Mouse (Mus musculus) erythroblast, embryonic 14.5 days (primary cell): ENCODE results near the gene Pxylp1. TPM values are rescaled to one million over a fixed set of nuclear protein-coding genes. Genes with fewer than 3 reads are reported as not detected.

Source experiments
- H3K27me3 ChIP-seq: 2 replicates; pipeline ENCODE4 v1.6.1; 2012; ENCODE audit warnings: inconsistent platforms; ENCODE audit not compliant: control insufficient read depth
- H3K36me3 ChIP-seq: 2 replicates; pipeline ENCODE4 v1.6.1; 2012; ENCODE audit warnings: mild to moderate bottlenecking, inconsistent platforms; ENCODE audit not compliant: control insufficient read depth
- H3K4me1 ChIP-seq: 2 replicates; pipeline ENCODE4 v1.6.1; 2012; ENCODE audit warnings: inconsistent platforms; ENCODE audit not compliant: control insufficient read depth
- H3K4me3 ChIP-seq: replicated peaks from 2 replicates; pipeline ENCODE3; 2012; ENCODE audit warnings: moderate library complexity, mild to moderate bottlenecking, inconsistent platforms
- H3K9me3 ChIP-seq: 2 replicates; pipeline ENCODE4 v1.6.1; 2012; ENCODE audit warnings: low read length, inconsistent platforms, mixed read lengths; ENCODE audit not compliant: control insufficient read depth
- GATA1 ChIP-seq: IDR thresholded peaks from 2 replicates; pipeline ENCODE4 v1.6.1; 2012; ENCODE audit warnings: low read length, inconsistent platforms, mixed read lengths
- TAL1 ChIP-seq: IDR thresholded peaks from 3 replicates; pipeline ENCODE4 v1.6.1; 2012; ENCODE audit warnings: low read length, inconsistent platforms, mixed read lengths
- polyA plus RNA-seq: library from polyadenylated mRNA; stranded (reverse); fragments of >175 nt; gene quantifications from 2 replicates; pipeline ENCODE4 v1.2.3, GENCODE M21; 2012

The Pxylp1 gene
- polyA plus RNA-seq, 1 experiment, result 0.05 TPM

DNA sequence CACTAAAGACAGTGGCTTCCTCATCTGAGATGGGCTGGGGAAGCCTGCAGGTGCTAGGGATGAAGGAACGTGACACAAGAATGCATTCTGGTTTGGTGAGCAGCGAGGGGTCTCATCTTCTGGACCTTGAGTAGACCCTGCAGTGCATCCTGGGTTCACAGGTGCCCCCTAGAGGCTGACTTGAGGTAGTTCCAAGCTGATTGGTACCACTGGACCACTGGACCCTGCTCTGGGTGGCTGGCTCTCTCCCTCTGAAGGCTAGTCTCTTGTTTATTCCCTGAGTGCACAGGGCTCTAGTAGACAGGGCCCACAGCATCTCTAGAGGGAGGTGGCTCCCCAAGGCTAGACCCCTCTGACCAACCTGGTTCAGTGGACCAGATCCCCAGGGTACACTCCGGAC lies 6.7 kb downstream of the Pxylp1 start:
- H3K4me1 ChIP-seq, result peaks cover 8% of the 10 kb centered on the region
- no peaks in the 10 kb centered on the region for H3K9me3 ChIP-seq
- H3K36me3 ChIP-seq, result no peaks in the 10 kb centered on the region
- no peak overlapping the region for H3K4me3 ChIP-seq
- TF ChIP-seq GATA1 (no peak), TAL1 (no peak)
- H3K27me3 ChIP-seq, result peaks cover 32% of the 10 kb centered on the region

DNA sequence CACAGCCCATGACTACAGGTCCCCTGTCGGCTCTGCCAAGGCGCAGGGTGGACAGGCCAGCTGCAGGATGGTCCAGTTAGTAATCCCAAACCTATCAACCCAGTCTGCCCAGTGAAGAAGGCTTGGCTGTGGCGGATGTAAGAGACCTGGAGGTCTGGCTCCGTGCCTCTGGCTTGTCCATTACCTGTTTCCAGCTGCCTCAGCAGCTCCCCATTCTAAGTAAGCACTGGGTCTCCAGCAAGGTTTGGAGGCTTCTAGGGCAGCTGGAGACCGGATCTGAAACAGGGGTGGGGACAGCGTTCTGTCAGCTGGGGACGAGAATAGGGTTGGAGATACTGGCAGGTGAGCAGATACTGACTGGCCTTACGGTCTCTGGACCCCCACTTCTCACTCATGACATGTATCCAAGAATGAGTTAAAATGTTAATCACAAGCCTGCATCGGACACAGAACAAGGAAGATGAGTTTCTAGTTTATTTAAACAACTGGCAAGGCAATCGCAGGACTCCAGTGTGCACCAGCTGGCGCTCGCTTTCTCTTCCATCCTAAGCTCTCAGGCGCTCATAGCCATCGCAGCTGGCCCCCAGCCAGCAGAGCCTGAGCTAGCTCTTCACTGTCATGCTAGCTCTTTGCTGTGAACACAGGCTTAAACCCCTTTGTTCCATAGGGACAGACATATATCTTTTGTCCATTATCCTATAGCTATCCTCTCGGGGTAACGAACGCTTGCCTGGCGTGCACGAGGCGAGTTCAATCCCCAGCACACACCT lies 9.8 kb downstream of the Pxylp1 start:
- Histone ChIP-seq H3K4me1 (no peaks in the 10 kb centered on the region), H3K9me3 (no peaks in the 10 kb centered on the region), H3K4me3 (no peak overlapping the region), H3K27me3 (peaks cover 3% of the 10 kb centered on the region), H3K36me3 (no peaks in the 10 kb centered on the region)
- TF ChIP-seq TAL1, result no peak

DNA sequence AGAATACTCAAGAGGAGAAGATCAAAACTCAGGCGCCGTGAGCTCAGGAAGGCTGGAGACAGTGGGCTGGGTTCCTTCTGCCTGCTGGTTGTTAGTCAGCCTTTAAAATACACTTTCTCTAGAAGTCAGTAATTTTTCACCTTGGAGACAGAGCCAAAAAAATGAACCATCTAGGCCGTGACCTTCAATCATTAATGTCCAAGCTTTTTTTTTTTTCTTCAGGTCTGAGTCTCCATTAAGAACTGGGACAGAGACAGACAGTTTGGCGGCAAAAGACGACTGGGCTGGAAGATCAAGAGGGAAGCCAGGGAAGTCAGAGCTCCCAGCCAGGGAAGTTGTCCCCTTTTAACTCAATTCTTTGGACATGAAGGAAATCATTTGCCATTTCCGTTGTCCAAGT lies 10.6 kb downstream of the Pxylp1 start:
- Histone ChIP-seq H3K4me3 (no peak overlapping the region), H3K9me3 (no peaks in the 10 kb centered on the region), H3K36me3 (no peaks in the 10 kb centered on the region), H3K4me1 (no peaks in the 10 kb centered on the region), H3K27me3 (peaks cover 2% of the 10 kb centered on the region)
- TF ChIP-seq GATA1 (no peak), TAL1 (no peak)

DNA sequence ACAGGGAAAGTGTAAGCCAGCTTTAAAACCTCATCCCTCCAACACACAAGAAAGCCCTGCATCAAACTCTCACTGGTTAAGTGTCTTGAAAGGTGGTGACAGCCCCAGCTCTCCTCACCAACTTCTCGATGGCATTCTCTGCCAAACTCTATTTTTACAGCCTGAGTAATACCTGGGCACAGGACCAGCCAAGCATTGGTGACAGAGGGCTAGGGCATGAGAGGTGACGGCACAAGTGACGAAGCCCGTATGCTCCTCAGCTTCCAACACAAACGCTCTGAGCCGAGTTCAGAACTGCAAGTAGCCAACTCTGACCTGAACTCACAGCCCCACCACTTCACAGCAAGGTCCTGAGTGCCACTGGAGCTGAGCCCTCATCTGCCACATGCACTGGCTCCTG lies 13.4 kb downstream of the Pxylp1 start:
- Histone ChIP-seq H3K4me1 (no peaks in the 10 kb centered on the region), H3K36me3 (no peaks in the 10 kb centered on the region), H3K27me3 (no peaks in the 10 kb centered on the region), H3K9me3 (no peaks in the 10 kb centered on the region), H3K4me3 (no peak overlapping the region)
- TF ChIP-seq TAL1 (no peak), GATA1 (no peak)

DNA sequence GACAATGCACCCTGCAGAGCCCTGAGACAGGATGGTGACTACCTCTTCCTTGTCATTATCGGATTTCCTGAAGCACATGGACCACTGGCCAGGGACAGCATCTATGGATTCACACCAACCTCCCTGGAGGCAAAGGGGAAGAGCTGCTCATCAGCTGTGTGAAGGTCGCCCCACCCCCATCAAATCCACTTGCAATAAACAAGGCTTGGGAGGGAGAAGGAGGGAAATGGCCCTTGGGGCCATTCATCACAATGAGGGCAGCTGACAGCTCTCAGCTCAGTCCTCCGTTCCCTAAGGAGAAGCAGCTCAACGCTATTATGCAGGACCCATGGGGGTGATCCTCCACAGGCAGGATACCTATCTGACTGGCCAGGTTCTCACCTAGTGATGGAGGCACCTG lies 14.0 kb downstream of the Pxylp1 start:
- Histone ChIP-seq H3K9me3 (no peaks in the 10 kb centered on the region), H3K4me3 (no peak overlapping the region), H3K27me3 (no peaks in the 10 kb centered on the region), H3K4me1 (no peaks in the 10 kb centered on the region), H3K36me3 (no peaks in the 10 kb centered on the region)
- TF ChIP-seq TAL1 (no peak), GATA1 (no peak)

DNA sequence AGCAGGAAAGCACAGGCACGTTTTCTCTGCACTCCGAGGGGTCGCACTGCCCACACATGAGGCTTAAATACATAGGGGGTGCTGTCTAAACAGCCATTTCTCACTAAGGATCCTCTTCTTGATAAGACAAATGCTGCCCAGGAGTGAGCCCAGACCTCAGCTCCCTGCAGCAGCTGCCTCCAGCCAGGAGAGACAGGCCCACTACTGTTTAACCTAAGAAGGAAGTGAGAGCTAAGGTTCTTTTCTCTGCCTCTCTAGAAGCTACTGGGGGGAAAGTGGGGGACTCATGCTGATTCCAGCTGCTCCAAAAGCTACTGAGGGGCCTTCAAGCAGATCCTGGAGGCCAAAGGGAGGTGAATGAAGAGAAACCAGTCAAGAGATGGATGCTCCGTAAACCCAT lies 16.8 kb downstream of the Pxylp1 start:
- no peaks in the 10 kb centered on the region for H3K27me3 ChIP-seq
- H3K36me3 ChIP-seq, result no peaks in the 10 kb centered on the region
- no peak overlapping the region for H3K4me3 ChIP-seq
- no peaks in the 10 kb centered on the region for H3K4me1 ChIP-seq
- H3K9me3 ChIP-seq, result no peaks in the 10 kb centered on the region
- TF ChIP-seq TAL1, result no peak
- no peak for TF ChIP-seq GATA1

DNA sequence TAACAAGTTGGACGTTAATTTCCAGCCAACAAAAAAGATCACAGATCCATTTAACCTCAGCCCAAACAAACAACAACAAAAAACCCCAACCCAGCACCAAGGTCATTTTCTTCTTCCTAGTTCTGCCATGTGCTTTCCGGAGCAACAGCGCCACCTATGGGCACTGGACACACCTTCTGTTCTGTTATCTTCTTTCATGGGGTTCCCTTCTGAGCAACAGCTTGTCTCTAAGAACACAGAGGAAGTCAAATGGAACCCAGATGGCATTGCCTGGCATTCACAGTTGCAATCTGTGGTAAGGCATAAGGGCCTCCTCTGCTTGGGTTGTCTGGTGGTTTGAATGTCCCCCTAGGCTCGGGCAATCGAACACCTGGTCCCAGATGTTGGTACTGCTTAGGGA lies 19.4 kb downstream of the Pxylp1 start:
- Histone ChIP-seq H3K36me3 (no peaks in the 10 kb centered on the region), H3K4me1 (no peaks in the 10 kb centered on the region), H3K4me3 (no peak overlapping the region), H3K9me3 (no peaks in the 10 kb centered on the region), H3K27me3 (no peaks in the 10 kb centered on the region)
- no peak for TF ChIP-seq GATA1
- TF ChIP-seq TAL1, result no peak

DNA sequence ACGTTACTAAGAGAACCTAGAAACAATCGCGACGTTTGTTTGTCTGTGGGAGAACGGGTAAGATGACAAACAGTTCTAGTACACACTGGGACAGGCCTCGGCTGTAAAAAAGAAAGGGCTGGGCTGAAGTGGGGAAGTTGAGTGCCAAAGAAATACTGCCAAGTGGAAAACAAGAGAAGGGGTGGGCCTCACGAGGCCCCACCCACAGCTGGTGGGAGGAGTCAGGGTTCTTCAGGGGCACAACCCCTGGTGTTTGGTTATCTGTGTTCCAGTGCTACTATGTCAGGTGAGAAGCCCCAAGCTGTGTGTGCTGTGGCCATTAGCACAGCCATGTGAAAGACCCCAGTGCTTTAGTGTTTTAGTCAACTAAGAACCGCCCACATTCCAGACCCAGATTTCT lies 22.4 kb downstream of the Pxylp1 start:
- TF ChIP-seq TAL1 (no peak), GATA1 (no peak)
- no peaks in the 10 kb centered on the region for H3K9me3 ChIP-seq
- no peaks in the 10 kb centered on the region for H3K36me3 ChIP-seq
- H3K4me1 ChIP-seq, result no peaks in the 10 kb centered on the region
- no peaks in the 10 kb centered on the region for H3K27me3 ChIP-seq
- H3K4me3 ChIP-seq, result no peak overlapping the region

DNA sequence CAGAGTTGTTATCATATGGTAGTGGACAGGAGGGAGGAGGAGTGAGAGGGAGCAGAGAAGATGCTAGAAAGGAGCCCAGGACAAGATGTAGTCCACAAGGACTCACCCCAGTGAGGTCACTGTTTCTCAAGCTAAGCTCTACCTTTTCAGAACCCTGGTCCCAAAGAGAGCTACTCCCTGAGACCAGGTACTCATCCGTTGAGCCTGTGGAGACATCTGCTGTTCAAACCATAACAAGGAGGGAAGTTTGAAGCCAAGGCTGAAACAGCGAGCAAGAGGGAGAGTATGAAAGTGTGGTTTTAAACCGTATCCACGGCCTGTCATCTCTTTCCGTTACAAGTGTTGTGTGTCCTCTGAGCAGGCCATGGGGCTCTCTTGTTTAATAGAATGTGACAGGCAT lies 22.9 kb downstream of the Pxylp1 start:
- TF ChIP-seq GATA1, result no peak
- TF ChIP-seq TAL1, result no peak
- no peak overlapping the region for H3K4me3 ChIP-seq
- H3K36me3 ChIP-seq, result no peaks in the 10 kb centered on the region
- H3K27me3 ChIP-seq, result no peaks in the 10 kb centered on the region
- no peaks in the 10 kb centered on the region for H3K9me3 ChIP-seq
- no peaks in the 10 kb centered on the region for H3K4me1 ChIP-seq

DNA sequence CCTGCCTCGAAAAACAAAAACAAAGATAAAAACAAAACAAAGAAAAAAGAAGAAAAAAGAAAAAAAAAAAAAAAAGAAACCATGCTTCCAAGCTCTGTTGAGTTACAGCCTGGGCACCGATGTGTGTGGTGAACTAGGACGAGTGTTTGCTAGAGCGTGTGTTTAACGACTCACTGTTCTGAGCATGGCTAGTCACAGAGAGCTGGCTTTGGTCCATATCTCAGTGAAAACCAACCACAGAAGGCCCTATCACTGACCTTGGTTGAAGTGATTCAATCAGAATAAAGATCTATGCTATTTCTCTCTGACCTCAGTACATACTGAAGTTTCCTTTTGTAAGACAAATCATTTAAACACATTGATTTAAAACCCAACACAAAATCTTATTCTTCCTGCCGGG lies 23.9 kb downstream of the Pxylp1 start:
- Histone ChIP-seq H3K4me3 (no peak overlapping the region), H3K9me3 (no peaks in the 10 kb centered on the region), H3K4me1 (no peaks in the 10 kb centered on the region), H3K36me3 (no peaks in the 10 kb centered on the region), H3K27me3 (no peaks in the 10 kb centered on the region)
- no peak for TF ChIP-seq TAL1
- no peak for TF ChIP-seq GATA1
